Mouse (Mus musculus) stomach, adult 2 months (tissue): ENCODE measurements around the gene Gm21083. TPM values are rescaled to one million over a fixed set of nuclear protein-coding genes. Genes with fewer than 3 reads are reported as not detected.

ENCODE experiments used
- polyA plus RNA-seq: library from polyadenylated mRNA; depleted of rRNA; stranded (reverse); fragments of >200 nt; gene quantifications from 2 replicates; pipeline ENCODE4 v1.2.3, GENCODE M21; 2012; rRNA removed

The Gm21083 gene
- polyA plus RNA-seq, result not detected in 2 replicates

GRCm38 (mm10) chr5:15577033-15577432 lies at the start of gene Gm21083:
TSS of gene Gm21083 (plus strand) at chr5:15577333.

GRCm38 (mm10) chr5:15529122-15529521 lies 48.0 kb upstream of the Gm21083 start, which contains the start of gene Gm21190:
TSS of gene Gm21190 (minus strand) at chr5:15529222.

GRCm38 (mm10) chr5:15618764-15619163 lies 41.6 kb downstream of the Gm21083 start, which contains the start of gene Speer4d:
TSS of gene Speer4d (plus strand) at chr5:15619064.

Other genes with a start within 250 kb of the Gm21083 start
- gene Gm21149, start 100.8 kb upstream of the Gm21083 start, polyA plus RNA-seq, result not detected in 2 replicates
- not detected in 2 replicates for gene Gm21190, start 48.1 kb upstream of the Gm21083 start, polyA plus RNA-seq
- not detected in 2 replicates for gene Speer4d, start 41.7 kb downstream of the Gm21083 start, polyA plus RNA-seq
- gene 4930572O03Rik, start 79.7 kb downstream of the Gm21083 start, polyA plus RNA-seq, result not detected in 2 replicates
- not detected in 2 replicates for gene Speer4c, start 136.9 kb downstream of the Gm21083 start, polyA plus RNA-seq